Mouse (Mus musculus) left cerebral cortex, adult 6 months (tissue): ENCODE measurements around the gene Hist1h2bb. TPM values are rescaled to one million over a fixed set of nuclear protein-coding genes. Genes with fewer than 3 reads are reported as not detected.

Experiments used
- long read RNA-seq, 2 experiments: library from polyadenylated mRNA; unstranded; transcript quantifications; one replicate each; pipeline ENCODE4 v2.0.0; 2019 to 2020
- polyA plus RNA-seq: library from polyadenylated mRNA; unstranded; fragments of <200 nt; fragmentation: Nextera tagmentation; gene quantifications from 2 replicates; pipeline ENCODE4 v1.2.3, GENCODE M21; 2021

The Hist1h2bb gene
- 0.45 TPM in 1 of 2 replicates, not detected in the other for polyA plus RNA-seq
- long read RNA-seq, experiment 1: 0 reads
- long read RNA-seq, experiment 2: 0 reads

DNA sequence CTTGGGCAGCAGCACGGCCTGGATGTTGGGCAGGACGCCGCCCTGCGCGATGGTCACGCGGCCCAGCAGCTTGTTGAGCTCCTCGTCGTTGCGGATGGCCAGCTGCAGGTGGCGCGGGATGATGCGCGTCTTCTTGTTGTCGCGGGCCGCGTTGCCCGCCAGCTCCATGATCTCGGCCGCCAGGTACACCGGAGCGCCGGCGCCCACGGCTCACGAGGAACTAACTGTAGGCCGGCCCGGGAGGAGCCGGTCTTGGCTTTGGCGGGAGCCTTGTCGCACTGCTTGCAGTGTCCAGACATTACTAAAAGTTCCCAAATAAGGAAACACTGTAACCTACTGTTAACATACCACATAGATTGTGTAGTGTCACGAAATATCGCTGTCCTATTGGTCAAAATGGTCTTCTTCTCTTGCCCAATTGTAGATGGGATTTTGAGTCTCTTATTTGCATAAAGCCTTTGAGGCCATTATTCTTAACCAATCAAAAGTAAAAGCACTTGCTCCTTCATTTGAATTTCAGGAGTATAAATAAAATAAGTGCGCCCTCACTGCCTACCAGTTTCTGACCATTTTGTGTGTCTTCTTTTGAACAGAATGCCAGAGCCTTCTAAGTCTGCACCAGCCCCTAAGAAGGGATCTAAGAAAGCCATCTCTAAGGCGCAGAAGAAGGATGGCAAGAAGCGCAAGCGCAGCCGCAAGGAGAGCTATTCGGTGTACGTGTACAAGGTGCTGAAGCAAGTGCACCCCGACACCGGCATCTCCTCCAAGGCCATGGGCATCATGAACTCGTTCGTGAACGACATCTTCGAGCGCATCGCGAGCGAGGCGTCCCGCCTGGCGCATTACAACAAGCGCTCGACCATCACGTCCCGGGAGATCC lies at the start of gene Hist1h2bb:
TSS of gene Hist1h2bb (plus strand) at position 534 of the 880 bp plus-strand sequence.

DNA sequence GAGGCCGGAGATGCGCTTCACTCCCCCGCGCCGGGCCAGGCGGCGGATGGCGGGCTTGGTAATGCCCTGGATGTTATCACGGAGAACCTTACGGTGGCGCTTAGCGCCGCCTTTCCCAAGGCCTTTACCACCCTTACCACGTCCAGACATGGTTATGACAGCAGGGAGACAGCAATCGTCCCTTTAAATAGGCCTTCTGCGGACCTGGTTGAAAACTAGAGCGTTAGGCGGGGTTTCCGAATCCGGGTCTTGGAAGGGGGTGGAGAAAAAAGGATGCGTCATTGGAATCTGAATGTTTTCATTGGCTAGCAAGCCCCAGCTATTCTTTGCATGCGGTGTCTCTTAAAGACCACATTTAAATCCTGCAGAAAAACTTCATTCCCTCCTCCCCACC lies 48.2 kb upstream of the Hist1h2bb start, which contains the start of gene Hist1h4c:
TSS of gene Hist1h4c (minus strand) at position 155 of the 394 bp plus-strand sequence.

DNA sequence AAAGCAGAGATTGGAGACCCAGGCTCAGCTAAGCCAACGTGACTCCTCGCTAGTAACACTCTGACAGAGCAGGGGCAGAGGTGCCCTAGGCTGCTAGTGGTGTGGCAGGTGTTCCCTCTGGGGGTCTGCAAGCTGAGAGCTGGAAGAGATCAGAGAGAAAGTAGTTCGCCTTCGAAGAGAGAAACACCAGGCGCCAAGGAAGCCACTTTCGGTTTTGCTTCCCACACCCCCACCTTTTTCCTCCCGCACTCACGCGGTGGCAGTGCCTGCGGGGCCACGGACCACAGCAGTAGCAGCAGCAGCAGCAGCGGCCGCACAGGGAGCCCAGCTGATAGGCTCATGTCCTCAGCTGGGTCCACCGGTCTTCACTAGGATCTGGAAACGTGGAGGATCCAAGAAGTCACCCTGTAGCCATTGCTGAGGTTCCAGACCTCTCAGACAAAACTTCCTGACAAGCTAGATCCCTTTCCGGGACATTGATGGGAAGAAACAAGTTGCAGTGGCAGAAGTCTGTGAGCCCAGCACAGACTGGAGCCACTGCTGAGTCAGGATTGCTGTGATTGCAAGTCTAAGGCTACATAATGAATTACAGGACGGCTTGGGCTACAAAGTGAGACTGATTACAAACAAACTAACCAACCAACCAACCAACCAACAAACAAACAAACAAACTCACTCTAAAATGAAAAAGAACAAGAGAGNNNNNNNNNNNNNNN lies 36.0 kb upstream of the Hist1h2bb start, which contains the start of gene Hfe:
TSS of gene Hfe (minus strand) at position 481 of the 716 bp plus-strand sequence.

DNA sequence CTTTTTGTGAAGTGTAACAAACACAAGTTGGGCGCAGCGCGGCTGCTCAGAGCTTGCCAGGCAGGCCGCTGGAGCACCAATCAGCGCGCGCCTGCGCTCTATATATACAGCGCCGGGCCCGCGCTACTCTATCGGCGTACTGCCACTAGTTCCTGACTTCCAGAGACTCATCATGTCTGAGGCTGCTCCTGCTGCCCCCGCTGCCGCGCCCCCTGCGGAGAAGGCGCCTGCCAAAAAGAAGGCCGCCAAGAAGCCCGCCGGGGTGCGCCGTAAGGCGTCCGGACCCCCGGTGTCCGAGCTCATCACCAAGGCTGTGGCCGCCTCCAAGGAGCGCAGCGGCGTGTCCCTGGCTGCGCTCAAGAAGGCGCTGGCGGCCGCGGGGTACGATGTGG lies 7.9 kb upstream of the Hist1h2bb start, which contains the start of gene Hist1h1c:
TSS of gene Hist1h1c (plus strand) at position 132 of the 392 bp plus-strand sequence.

DNA sequence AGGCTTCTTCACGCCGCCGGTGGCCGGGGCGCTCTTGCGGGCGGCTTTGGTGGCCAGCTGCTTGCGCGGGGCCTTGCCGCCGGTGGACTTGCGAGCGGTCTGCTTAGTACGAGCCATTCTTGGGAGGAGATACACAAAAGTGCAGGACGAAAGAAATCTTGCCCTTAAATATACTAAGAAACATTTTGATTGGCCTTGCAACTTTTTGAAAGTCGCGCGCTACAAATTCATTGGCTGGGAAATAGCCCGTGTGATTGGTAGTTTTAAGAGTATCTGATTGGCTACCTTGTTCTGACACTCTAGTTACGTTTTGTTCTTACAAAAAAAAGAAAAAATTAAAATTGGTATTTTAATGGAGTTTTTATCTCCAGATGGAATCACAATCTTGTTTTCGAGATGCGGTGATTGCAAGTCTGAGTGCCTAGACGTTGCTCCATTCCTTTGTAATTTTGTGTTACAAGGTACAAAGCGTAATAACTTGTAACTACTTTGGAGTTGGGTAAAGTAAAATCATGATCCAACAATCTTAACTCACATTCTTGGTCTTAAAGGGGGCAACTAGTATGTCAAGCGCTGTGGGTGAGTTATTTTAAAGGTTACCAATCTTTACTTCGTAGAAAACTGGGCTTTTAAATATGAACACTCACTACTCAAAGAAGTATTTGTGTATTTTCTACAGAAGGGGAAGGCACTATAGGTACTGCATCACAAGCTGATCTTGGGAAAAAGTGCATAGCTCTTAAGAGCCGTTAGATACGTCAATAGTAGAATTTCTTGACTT lies 963 bp upstream of the Hist1h2bb start, which contains the start of gene Hist1h3c:
TSS of gene Hist1h3c (minus strand) at position 222 of the 781 bp plus-strand sequence.

DNA sequence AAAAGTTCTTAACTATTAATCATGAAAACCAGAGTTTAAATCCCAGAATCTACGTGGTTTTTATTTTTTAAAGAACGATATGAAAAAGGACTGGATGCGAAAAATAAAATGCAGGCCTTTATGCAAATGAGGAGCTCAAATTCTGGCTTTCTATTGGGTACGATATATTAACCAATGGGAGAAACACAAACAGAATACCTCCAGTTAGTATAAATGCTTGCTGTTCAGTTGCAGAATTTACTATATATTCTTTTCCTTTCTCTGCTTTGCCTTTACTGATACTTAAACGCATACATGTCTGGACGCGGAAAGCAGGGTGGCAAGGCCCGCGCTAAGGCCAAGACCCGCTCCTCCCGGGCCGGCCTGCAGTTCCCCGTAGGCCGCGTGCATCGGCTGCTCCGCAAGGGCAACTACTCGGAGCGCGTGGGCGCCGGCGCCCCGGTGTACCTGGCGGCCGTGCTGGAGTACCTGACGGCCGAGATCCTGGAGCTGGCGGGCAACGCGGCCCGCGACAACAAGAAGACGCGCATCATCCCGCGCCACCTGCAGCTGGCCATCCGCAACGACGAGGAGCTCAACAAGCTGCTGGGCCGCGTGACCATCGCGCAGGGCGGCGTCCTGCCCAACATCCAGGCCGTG lies 4.4 kb downstream of the Hist1h2bb start, which contains the start of gene Hist1h2ab:
TSS of gene Hist1h2ab (plus strand) at position 288 of the 639 bp plus-strand sequence.

DNA sequence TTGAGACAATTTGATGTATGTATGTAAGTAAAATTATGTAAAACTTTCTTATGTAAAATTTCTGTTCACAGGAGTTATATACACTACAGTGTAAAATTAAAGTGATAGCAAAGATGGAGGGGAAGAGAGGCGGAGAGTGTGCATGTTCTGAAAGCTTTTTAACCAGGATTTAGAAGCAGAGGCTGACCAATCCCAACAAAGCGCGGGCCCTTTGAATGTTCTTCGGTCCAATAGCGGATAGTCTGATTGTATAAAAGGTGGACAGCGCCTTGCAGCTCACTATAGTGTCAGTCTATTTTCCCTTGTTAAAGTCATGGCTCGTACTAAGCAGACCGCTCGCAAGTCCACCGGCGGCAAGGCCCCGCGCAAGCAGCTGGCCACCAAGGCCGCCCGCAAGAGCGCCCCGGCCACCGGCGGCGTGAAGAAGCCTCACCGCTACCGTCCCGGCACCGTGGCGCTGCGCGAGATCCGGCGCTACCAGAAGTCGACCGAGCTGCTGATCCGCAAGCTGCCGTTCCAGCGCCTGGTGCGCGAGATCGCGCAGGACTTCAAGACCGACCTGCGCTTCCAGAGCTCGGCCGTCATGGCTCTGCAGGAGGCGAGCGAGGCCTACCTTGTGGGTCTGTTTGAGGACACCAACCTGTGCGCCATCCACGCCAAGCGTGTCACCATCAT lies 5.7 kb downstream of the Hist1h2bb start, which contains the start of gene Hist1h3b:
TSS of gene Hist1h3b (plus strand) at position 201 of the 675 bp plus-strand sequence.

DNA sequence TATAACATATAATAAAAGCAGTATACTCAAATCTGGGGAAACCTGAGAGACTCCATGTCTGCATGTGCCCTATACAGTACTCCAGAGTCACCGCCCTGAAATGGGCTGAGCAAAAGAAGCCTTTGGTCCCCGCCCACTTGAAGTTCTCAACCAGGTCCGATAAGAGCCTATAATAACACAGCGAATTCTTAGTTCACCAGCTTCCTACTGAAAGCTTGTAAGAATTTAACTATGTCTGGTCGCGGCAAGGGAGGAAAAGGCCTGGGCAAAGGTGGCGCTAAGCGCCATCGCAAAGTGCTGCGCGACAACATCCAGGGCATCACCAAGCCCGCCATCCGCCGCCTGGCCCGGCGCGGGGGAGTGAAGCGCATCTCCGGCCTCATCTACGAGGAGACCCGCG lies 10.3 kb downstream of the Hist1h2bb start, which contains the start of gene Hist1h4b:
TSS of gene Hist1h4b (plus strand) at position 224 of the 400 bp plus-strand sequence.

DNA sequence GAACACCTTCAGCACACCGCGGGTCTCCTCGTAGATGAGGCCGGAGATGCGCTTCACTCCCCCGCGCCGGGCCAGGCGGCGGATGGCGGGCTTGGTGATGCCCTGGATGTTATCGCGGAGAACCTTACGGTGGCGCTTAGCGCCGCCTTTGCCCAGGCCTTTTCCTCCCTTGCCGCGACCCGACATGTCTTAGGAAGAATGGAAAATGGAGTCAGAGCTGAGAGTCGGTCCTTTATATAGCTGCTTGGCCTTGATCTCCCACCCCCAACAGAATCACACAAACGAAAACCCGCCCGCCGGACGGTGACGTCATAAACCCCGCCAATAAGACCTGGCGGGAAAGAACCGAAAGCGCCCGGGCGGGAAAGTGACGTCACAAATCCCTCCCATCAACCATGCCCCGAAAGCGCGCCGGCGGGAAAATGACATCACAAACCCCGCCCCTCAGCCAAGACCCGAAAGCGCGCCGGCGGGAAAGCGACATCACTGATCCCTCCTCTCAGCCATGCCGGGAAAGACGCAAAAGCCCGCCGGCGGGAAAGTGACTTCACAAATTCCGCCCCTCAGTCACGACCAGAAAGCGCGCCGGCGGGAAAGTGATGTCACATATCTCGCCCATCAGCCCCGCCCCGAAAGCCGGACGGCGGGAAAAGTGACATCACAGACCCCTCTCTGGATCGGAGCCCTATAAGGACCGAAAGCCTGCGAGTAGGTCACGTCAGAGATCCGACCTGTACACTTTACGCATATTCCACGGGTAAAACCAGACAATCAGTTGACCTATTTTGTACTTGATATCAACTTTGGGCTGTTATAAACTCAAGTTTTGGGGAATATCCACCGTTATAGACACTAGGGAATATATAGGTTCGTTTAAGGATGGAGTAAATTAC lies 14.7 kb downstream of the Hist1h2bb start, which contains the start of gene Hist1h4a:
TSS of gene Hist1h4a (minus strand) at position 259 of the 893 bp plus-strand sequence.

DNA sequence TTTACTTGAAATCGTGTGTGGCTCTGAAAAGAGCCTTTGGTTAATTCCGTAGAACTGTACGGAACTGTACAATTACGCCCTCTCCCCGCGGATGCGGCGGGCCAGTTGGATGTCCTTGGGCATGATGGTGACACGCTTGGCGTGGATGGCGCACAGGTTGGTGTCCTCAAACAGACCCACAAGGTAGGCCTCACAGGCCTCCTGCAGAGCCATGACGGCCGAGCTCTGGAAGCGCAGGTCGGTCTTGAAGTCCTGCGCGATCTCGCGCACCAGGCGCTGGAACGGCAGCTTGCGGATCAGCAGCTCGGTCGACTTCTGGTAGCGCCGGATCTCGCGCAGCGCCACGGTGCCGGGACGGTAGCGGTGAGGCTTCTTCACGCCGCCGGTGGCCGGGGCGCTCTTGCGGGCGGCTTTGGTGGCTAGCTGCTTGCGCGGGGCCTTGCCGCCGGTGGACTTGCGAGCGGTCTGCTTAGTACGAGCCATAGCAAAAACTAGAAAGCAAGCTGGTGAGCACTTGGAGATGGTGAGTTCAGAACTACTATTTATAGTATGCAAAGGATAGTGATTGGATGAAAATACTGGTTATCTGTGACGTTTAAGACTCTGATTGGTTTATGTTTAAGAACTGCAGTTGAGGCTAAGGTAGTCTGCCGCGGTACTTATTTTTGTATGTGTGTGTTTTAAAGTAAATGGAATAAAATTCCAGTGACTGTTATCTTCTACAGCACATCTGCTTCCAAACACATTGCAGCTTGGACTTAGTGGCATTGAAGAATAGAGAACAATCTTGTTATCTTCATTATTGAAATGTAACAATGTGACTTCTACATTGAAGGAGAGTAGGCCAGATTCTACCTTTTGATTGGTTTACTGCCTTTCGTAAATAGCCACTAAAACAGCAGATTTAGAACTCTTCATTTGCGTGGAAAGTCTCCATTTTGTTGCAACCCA lies 15.6 kb downstream of the Hist1h2bb start, which contains the start of gene Hist1h3a:
TSS of gene Hist1h3a (minus strand) at position 516 of the 951 bp plus-strand sequence.

DNA sequence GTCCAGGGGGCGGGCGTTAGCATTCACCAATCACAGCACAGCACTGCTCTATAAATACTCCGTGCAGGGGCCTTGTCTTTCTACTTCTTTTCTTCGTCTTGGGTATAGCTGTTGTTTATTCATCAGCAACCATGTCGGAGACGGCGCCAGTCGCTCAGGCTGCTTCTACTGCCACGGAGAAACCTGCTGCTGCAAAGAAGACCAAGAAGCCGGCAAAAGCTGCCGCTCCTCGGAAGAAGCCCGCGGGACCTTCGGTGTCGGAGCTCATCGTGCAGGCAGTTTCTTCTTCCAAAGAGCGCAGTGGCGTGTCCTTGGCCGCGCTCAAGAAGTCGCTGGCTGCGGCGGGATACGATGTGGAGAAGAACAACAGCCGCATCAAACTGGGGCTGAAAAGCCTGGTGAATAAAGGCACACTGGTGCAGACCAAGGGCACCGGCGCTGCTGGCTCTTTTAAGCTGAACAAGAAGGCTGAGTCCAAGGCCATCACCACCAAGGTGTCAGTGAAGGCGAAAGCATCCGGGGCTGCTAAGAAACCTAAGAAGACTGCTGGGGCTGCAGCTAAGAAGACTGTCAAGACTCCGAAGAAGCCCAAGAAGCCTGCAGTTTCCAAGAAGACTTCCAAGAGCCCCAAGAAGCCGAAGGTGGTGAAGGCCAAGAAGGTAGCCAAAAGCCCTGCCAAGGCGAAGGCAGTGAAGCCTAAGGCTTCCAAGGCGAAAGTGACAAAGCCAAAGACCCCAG lies 17.2 kb downstream of the Hist1h2bb start, which contains the start of gene Hist1h1a:
TSS of gene Hist1h1a (plus strand) at position 81 of the 738 bp plus-strand sequence.

DNA sequence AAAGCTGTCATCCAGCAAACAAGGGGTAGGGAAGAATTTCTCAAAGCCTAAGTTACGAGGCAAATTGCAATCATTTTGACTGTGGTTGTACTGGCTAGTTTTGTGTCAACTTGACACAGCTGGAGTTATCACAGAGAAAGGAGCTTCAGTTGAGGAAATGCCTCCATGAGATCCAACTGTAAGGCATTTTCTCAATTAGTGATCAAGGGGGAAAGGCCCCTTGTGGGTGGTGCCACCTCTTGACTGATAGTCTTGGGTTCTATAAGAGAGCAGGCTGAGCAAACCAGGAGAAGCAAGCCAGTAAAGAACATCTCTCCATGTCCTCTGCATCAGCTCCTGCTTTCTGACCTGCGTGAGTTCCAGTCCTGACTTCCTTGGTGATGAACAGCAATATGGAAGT lies 23.1 kb downstream of the Hist1h2bb start, which contains the start of gene Trim38:
TSS of gene Trim38 (plus strand) at position 301 of the 400 bp plus-strand sequence.

Other genes with a start within 250 kb of the Hist1h2bb start
- 37.4 and 58.8 TPM in 2 replicates for gene Hist1h4h, start 215.7 kb upstream of the Hist1h2bb start, polyA plus RNA-seq
- 0.54 TPM in 1 of 2 replicates, not detected in the other for gene Hist1h2af, start 212.8 kb upstream of the Hist1h2bb start, polyA plus RNA-seq
- not detected in 2 replicates for gene Hist1h3g, start 211.3 kb upstream of the Hist1h2bb start, polyA plus RNA-seq
- gene Hist1h2bh, start 203.3 kb upstream of the Hist1h2bb start, polyA plus RNA-seq: 0.20 and 0.25 TPM in 2 replicates
- gene Hist1h3f, start 202.7 kb upstream of the Hist1h2bb start, polyA plus RNA-seq: 0.13 and 0.29 TPM in 2 replicates
- not detected in 2 replicates for gene Hist1h4f, start 195.1 kb upstream of the Hist1h2bb start, polyA plus RNA-seq
- gene Hist1h1d, start 193.5 kb upstream of the Hist1h2bb start, polyA plus RNA-seq: 0.02 and 0.05 TPM in 2 replicates
- 0.88 and 1.3 TPM in 2 replicates for gene Hist1h3e, start 184.4 kb upstream of the Hist1h2bb start, polyA plus RNA-seq
- gene Hist1h2ae, start 175.5 kb upstream of the Hist1h2bb start, polyA plus RNA-seq: 4.0 and 7.7 TPM in 2 replicates
- gene Hist1h2bg, start 175.3 kb upstream of the Hist1h2bb start, polyA plus RNA-seq: 1.3 and 2.6 TPM in 2 replicates
- gene Hist1h2bf, start 172.5 kb upstream of the Hist1h2bb start, polyA plus RNA-seq: 0.73 TPM in 1 of 2 replicates, not detected in the other
- gene Hist1h2ad, start 172.4 kb upstream of the Hist1h2bb start, polyA plus RNA-seq: 0.59 TPM in 1 of 2 replicates, not detected in the other
- gene Hist1h3d, start 171.0 kb upstream of the Hist1h2bb start, polyA plus RNA-seq: 0.18 and 0.33 TPM in 2 replicates
- gene Hist1h4d, start 165.1 kb upstream of the Hist1h2bb start, polyA plus RNA-seq: 6.4 and 8.7 TPM in 2 replicates
- gene Hist1h2be, start 125.6 kb upstream of the Hist1h2bb start, polyA plus RNA-seq: 3.2 TPM in 2 replicates
- gene Hist1h1e, start 124.2 kb upstream of the Hist1h2bb start, polyA plus RNA-seq: 7.8 and 10.6 TPM in 2 replicates
- 0.88 and 1.6 TPM in 2 replicates for gene Hist1h2ac, start 62.8 kb upstream of the Hist1h2bb start, polyA plus RNA-seq
- gene Hist1h2bc, start 62.5 kb upstream of the Hist1h2bb start, polyA plus RNA-seq: 101 and 115 TPM in 2 replicates
- gene Hist1h1t, start 50.9 kb upstream of the Hist1h2bb start, polyA plus RNA-seq: not detected in 2 replicates
- gene Hist1h4c, start 48.3 kb upstream of the Hist1h2bb start, polyA plus RNA-seq: 2.1 and 4.0 TPM in 2 replicates
- gene Hfe, start 35.9 kb upstream of the Hist1h2bb start, polyA plus RNA-seq: 3.9 and 4.3 TPM in 2 replicates
- 7.4 and 7.6 TPM in 2 replicates for gene Hist1h1c, start 7.9 kb upstream of the Hist1h2bb start, polyA plus RNA-seq
- 0.53 TPM in 1 of 2 replicates, not detected in the other for gene Hist1h3c, start 1.1 kb upstream of the Hist1h2bb start, polyA plus RNA-seq
- 2.6 and 2.8 TPM in 2 replicates for gene Hist1h2ab, start 4.4 kb downstream of the Hist1h2bb start, polyA plus RNA-seq
- gene Hist1h3b, start 5.5 kb downstream of the Hist1h2bb start, polyA plus RNA-seq: 0.40 TPM in 1 of 2 replicates, not detected in the other
- gene Hist1h4b, start 10.3 kb downstream of the Hist1h2bb start, polyA plus RNA-seq: not detected in 2 replicates
- gene Hist1h4a, start 14.5 kb downstream of the Hist1h2bb start, polyA plus RNA-seq: 0.47 TPM in 1 of 2 replicates, not detected in the other
- not detected in 2 replicates for gene Hist1h3a, start 15.7 kb downstream of the Hist1h2bb start, polyA plus RNA-seq
- gene Hist1h1a, start 16.9 kb downstream of the Hist1h2bb start, polyA plus RNA-seq: not detected in 2 replicates
- not detected in 2 replicates for gene Trim38, start 23.2 kb downstream of the Hist1h2bb start, polyA plus RNA-seq
- not detected in 2 replicates for gene Slc17a2, start 60.3 kb downstream of the Hist1h2bb start, polyA plus RNA-seq
- gene Slc17a3, start 92.7 kb downstream of the Hist1h2bb start, polyA plus RNA-seq: not detected in 2 replicates
- not detected in 2 replicates for gene Slc17a1, start 121.0 kb downstream of the Hist1h2bb start, polyA plus RNA-seq
- not detected in 2 replicates for gene Slc17a4, start 168.3 kb downstream of the Hist1h2bb start, polyA plus RNA-seq
- gene Hist1h2ba, start 187.4 kb downstream of the Hist1h2bb start, polyA plus RNA-seq: not detected in 2 replicates
- not detected in 2 replicates for gene Hist1h2aa, start 187.7 kb downstream of the Hist1h2bb start, polyA plus RNA-seq
- gene Scgn, start 244.5 kb downstream of the Hist1h2bb start, polyA plus RNA-seq: 0.38 TPM in 1 of 2 replicates, not detected in the other